Mouse (Mus musculus): ENCODE results near the gene Il34. TPM values are rescaled to one million over a fixed set of nuclear protein-coding genes. Genes with fewer than 3 reads are reported as not detected.

Il34 gene
- total and polyA plus RNA-seq, 2 experiments from 2014 or later = 8.8 to 11.4 TPM

GRCm38 (mm10) chr8:110803856-110804255 lies 1.9 kb downstream of the Il34 start:
- H3K27me3 ChIP-seq (ENCODE audit: insufficient read depth, low read length) = no peaks in the 10 kb centered on the region
- TF ChIP-seq CTCF (IDR thresholded peaks at IDR 0.05; ENCODE audit: low read depth) = no peak
- no peak for ATAC-seq
- no peak overlapping the region for H3K27ac ChIP-seq
- no peak for DNase-seq (ENCODE audit: low spot score)
- H3K9ac ChIP-seq (replicated peaks; ENCODE audit: low read length) = no peak overlapping the region
- no peaks in the 10 kb centered on the region for H3K9me3 ChIP-seq (ENCODE audit: low read length)
- no peak overlapping the region for H3K4me3 ChIP-seq (ENCODE audit: low read length)
- 83% methylated on average over 9 of the region's 9 CpGs for WGBS
- no peak overlapping the region for H3K4me2 ChIP-seq (ENCODE audit: low read depth, low read length)
- no peaks in the 10 kb centered on the region; the same call in 1 of the 2 replicates for H3K4me1 ChIP-seq (ENCODE audit: insufficient read depth, low read length)
- H3K36me3 ChIP-seq (ENCODE audit: insufficient read depth, low read length) = no peaks in the 10 kb centered on the region; the same call in 1 of the 2 replicates

GRCm38 (mm10) chr8:110802988-110803387 lies 2.7 kb downstream of the Il34 start:
- H3K4me3 ChIP-seq (ENCODE audit: low read length) = no peak overlapping the region
- whole genome bisulfite sequencing = 84% methylated on average over 5 of the region's 5 CpGs
- DNase-seq (ENCODE audit: low spot score) = no peak
- no peak overlapping the region for H3K9ac ChIP-seq (replicated peaks; ENCODE audit: low read length)
- no peaks in the 10 kb centered on the region for H3K27me3 ChIP-seq (ENCODE audit: insufficient read depth, low read length)
- H3K4me2 ChIP-seq (ENCODE audit: low read depth, low read length) = no peak overlapping the region
- H3K36me3 ChIP-seq (ENCODE audit: insufficient read depth, low read length) = no peaks in the 10 kb centered on the region
- TF ChIP-seq CTCF (IDR thresholded peaks at IDR 0.05; ENCODE audit: low read depth) = no peak
- no peaks in the 10 kb centered on the region; the same call in 1 of the 2 replicates for H3K4me1 ChIP-seq (ENCODE audit: insufficient read depth, low read length)
- no peak overlapping the region for H3K27ac ChIP-seq
- no peaks in the 10 kb centered on the region for H3K9me3 ChIP-seq (ENCODE audit: low read length)
- no peak for ATAC-seq

DNA sequence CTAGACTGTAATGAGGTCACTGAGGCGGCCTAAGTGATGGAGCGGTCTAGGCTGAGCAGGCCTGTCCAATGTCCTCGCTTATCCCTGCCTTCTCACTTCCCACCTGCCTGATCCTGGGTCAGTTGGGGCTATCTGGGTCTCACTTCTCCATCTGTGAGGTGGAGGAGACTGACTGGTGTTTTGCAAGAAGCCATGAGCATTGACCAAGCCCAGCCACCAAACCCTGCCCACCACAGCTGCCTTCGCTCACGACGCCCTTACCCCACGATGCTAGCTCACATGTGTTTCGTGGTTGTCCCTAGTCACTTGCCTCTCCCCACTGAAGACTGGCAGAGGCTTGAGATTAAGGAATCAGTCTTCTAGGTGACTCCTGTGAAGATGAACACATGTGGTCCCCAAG lies 8.6 kb downstream of the Il34 start:
- Histone ChIP-seq H3K9me3 (ENCODE audit: low read length) (no peaks in the 10 kb centered on the region), H3K27me3 (ENCODE audit: insufficient read depth, low read length) (no peaks in the 10 kb centered on the region), H3K36me3 (ENCODE audit: insufficient read depth, low read length) (no peaks in the 10 kb centered on the region), H3K9ac (replicated peaks; ENCODE audit: low read length) (no peak overlapping the region), H3K4me1 (ENCODE audit: insufficient read depth, low read length) (no peaks in the 10 kb centered on the region), H3K27ac (no peak overlapping the region), H3K4me3 (ENCODE audit: low read length) (no peak overlapping the region), H3K4me2 (ENCODE audit: low read depth, low read length) (no peak overlapping the region)
- ATAC-seq = no peak
- no peak for DNase-seq (ENCODE audit: low spot score)
- no peak for TF ChIP-seq CTCF (IDR thresholded peaks at IDR 0.05; ENCODE audit: low read depth)
- WGBS = 93% methylated on average over 8 of the region's 8 CpGs

DNA sequence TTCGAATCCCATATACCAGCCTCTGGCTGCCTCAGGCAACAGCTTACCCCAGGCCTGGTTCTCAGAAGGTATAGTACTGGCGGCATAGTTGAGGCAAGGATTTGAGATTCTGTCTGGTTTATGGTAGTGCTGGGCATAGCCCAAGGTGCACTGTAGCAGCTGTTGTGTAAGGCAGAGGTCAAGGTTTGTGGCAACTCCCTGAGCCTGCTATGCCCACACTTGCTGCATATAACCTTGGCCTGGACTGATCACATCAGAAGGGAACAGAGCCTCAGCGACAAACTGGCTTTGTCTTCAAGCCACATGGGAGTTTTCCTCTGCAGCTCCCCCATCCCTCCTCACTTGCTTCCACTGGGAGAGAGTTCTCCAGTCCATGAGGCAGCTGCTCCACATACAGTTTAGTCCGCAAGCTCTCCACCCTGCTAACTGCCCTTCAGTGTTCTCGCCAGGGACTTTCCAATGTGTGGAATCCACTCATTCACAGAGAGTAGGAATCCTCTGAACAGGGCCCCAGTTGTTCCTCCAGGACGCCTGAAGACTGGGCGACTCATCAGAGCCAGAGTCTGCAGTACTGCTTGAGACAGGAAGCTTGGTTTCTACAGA lies 11.3 kb downstream of the Il34 start:
- Histone ChIP-seq H3K4me2 (ENCODE audit: low read depth, low read length) (no peak overlapping the region), H3K27ac (no peak overlapping the region), H3K9ac (replicated peaks; ENCODE audit: low read length) (no peak overlapping the region), H3K4me3 (ENCODE audit: low read length) (no peak overlapping the region), H3K36me3 (ENCODE audit: insufficient read depth, low read length) (no peaks in the 10 kb centered on the region), H3K27me3 (ENCODE audit: insufficient read depth, low read length) (no peaks in the 10 kb centered on the region), H3K9me3 (ENCODE audit: low read length) (no peaks in the 10 kb centered on the region), H3K4me1 (ENCODE audit: insufficient read depth, low read length) (no peaks in the 10 kb centered on the region)
- ATAC-seq (no peak; the same call in 1 of the 2 replicates), DNase-seq (ENCODE audit: low spot score) (no peak)
- WGBS = 89% methylated on average over 7 of the region's 7 CpGs
- TF ChIP-seq CTCF (IDR thresholded peaks at IDR 0.05; ENCODE audit: low read depth) = no peak

DNA sequence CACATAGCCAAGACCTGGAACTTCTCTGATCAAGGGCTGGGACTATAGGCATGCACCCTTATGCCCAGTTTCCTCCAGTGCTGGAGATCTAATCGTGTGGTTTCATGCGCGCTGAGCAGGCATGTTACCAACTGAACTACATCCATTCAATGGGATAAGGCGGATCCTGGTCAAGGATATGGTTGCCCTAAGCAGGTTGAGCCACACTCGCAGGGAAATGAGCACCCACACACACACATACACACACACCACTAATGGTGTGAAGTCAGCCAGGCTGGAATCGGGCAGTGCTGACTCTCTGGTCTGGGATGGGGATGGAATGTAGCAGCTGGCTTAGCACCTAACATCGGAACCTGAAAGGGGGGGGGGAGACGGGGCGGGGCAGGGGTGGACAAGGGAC lies 11.8 kb downstream of the Il34 start:
- H3K27ac ChIP-seq = no peak overlapping the region
- no peak overlapping the region for H3K4me3 ChIP-seq (ENCODE audit: low read length)
- H3K9ac ChIP-seq (replicated peaks; ENCODE audit: low read length) = no peak overlapping the region
- no peaks in the 10 kb centered on the region for H3K36me3 ChIP-seq (ENCODE audit: insufficient read depth, low read length)
- H3K4me1 ChIP-seq (ENCODE audit: insufficient read depth, low read length) = no peaks in the 10 kb centered on the region
- no peak for DNase-seq (ENCODE audit: low spot score)
- no peak for ATAC-seq
- WGBS = 89% methylated on average over 9 of the region's 9 CpGs
- H3K27me3 ChIP-seq (ENCODE audit: insufficient read depth, low read length) = no peaks in the 10 kb centered on the region
- no peak for TF ChIP-seq CTCF (IDR thresholded peaks at IDR 0.05; ENCODE audit: low read depth)
- no peak overlapping the region for H3K4me2 ChIP-seq (ENCODE audit: low read depth, low read length)
- no peaks in the 10 kb centered on the region for H3K9me3 ChIP-seq (ENCODE audit: low read length)

DNA sequence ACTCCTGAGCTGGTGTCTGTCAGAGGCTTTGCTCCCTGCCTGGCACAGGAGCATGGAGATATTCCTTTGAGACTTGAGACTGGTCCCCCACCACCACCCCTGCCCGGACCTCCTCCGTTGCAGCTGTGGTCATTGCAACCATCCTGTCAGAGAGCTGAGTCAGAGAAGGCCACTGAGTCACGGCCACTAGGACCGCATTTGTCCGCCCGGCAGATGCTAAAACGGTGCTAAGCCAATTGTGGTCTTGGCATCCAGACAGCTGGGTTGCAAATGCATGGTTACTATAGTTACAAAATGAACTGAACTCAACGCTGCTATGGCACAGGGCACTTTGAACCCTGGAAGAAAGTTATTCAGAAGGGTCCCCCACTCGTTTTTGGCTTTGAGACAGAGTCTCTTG lies 12.2 kb downstream of the Il34 start:
- Histone ChIP-seq H3K27me3 (ENCODE audit: insufficient read depth, low read length) (no peaks in the 10 kb centered on the region), H3K4me2 (ENCODE audit: low read depth, low read length) (no peak overlapping the region), H3K4me1 (ENCODE audit: insufficient read depth, low read length) (no peaks in the 10 kb centered on the region), H3K4me3 (ENCODE audit: low read length) (no peak overlapping the region), H3K9ac (replicated peaks; ENCODE audit: low read length) (no peak overlapping the region), H3K27ac (no peak overlapping the region), H3K9me3 (ENCODE audit: low read length) (no peaks in the 10 kb centered on the region), H3K36me3 (ENCODE audit: insufficient read depth, low read length) (no peaks in the 10 kb centered on the region)
- no peak for ATAC-seq
- WGBS = 49% methylated on average over 9 of the region's 9 CpGs
- peak; percentile 18 for DNase-seq (ENCODE audit: low spot score)
- TF ChIP-seq CTCF (IDR thresholded peaks at IDR 0.05; ENCODE audit: low read depth) = no peak

- TF ChIP-seq CTCF (IDR thresholded peaks at IDR 0.05; ENCODE audit: low read depth) = no peak
- Histone ChIP-seq H3K4me2 (ENCODE audit: low read depth, low read length) (no peak overlapping the region), H3K9ac (replicated peaks; ENCODE audit: low read length) (no peak overlapping the region), H3K9me3 (ENCODE audit: low read length) (no peaks in the 10 kb centered on the region), H3K4me3 (ENCODE audit: low read length) (no peak overlapping the region), H3K4me1 (ENCODE audit: insufficient read depth, low read length) (no peaks in the 10 kb centered on the region), H3K27ac (no peak overlapping the region), H3K27me3 (ENCODE audit: insufficient read depth, low read length) (no peaks in the 10 kb centered on the region), H3K36me3 (ENCODE audit: insufficient read depth, low read length) (no peaks in the 10 kb centered on the region)
- peak; percentile 65 for DNase-seq (ENCODE audit: low spot score)
- 72% methylated on average over 11 of the region's 11 CpGs for WGBS
- ATAC-seq = peak; percentile 47; the same call in 1 of the 2 replicates
Measured at GRCm38 (mm10) chr8:110792574-110793200, 13.0 kb downstream of the Il34 start.

Data from hindbrain, postnatal 0 days (tissue).